ENCODE assay signal across 12 mouse cellular contexts in genomic region chr6:120470666-120471065, GRCm38 (mm10). TPM values are rescaled to one million over a fixed set of nuclear protein-coding genes. Genes with fewer than 3 reads are reported as not detected.
DNase-seq lines count a peak whose midpoint lies in the region; ATAC-seq and TF ChIP-seq lines count a peak whose summit lies in the region.
"Had no signal": no experiment of that assay in that cellular context is flagged by ENCODE, and none has a peak within 500 bp of the region (broad histone marks: within the 10 kb centered on the region; RNA-seq: fewer than 3 reads in every experiment).

No protein-coding gene starts in this region.

- TF ChIP-seq CTCF in embryonic fibroblast, embryonic 13.5 days (IDR thresholded peaks at IDR 0.05; ENCODE audit: borderline replicate concordance, insufficient read depth, low read length): no peak

- H3K4me2 ChIP-seq in liver, embryonic 13.5 days: no peak overlapping the region
- H3K4me2 ChIP-seq: embryonic facial prominence, embryonic 13.5 days; limb, embryonic 13.5 days had no signal

- H3K4me1 ChIP-seq in liver, embryonic 13.5 days (replicated peaks): peaks cover 84% of the 10 kb centered on the region
- peaks cover 14% of the 10 kb centered on the region for H3K4me1 ChIP-seq in embryonic fibroblast, embryonic 13.5 days (ENCODE audit: control insufficient read depth, insufficient read depth, low read length)

- no peak for TF ChIP-seq POLR2A in embryonic fibroblast, embryonic 13.5 days (IDR thresholded peaks at IDR 0.05; ENCODE audit: low read depth, low read length)

- no peaks in the 10 kb centered on the region for H3K9me3 ChIP-seq in liver, embryonic 13.5 days (replicated peaks)
- H3K9me3 ChIP-seq: embryonic facial prominence, embryonic 13.5 days; limb, embryonic 13.5 days had no signal

- ATAC-seq in liver, embryonic 13.5 days (ENCODE audit: low read depth): no peak
- ATAC-seq in CD4-positive, CD25-positive, alpha-beta regulatory T cell, adult 4 months: peak; percentile 32
- ATAC-seq in neutrophil, adult 5-6 weeks (ENCODE audit: extremely low read depth, insufficient number of reproducible peaks, low FRiP score, poor library complexity, severe bottlenecking): peak; percentile 53
- ATAC-seq in erythroblast, adult 5-6 weeks (replicated peaks; ENCODE audit: low FRiP score, poor library complexity, severe bottlenecking): no peak
- ATAC-seq: hindbrain, postnatal 0 days had no signal

- peaks cover 15% of the 10 kb centered on the region for H3K36me3 ChIP-seq in liver, embryonic 13.5 days
- H3K36me3 ChIP-seq: embryonic facial prominence, embryonic 13.5 days; limb, embryonic 13.5 days had no signal

- DNase-seq in liver, embryonic 13.5 days: no peak
- DNase-seq in liver: no peak
- no peak for DNase-seq in cerebellum, adult 8-10 months
- DNase-seq: cerebellum, adult 11-12 months had no signal

- no peak overlapping the region for H3K9ac ChIP-seq in liver, embryonic 13.5 days
- H3K9ac ChIP-seq: embryonic facial prominence, embryonic 13.5 days; limb, embryonic 13.5 days had no signal

- WGBS in liver, embryonic 13.5 days (ENCODE audit: insufficient replicate concordance): 54% methylated on average over 1 of the region's 1 CpGs

- H3K4me3 ChIP-seq in liver, embryonic 13.5 days (replicated peaks): no peak overlapping the region
- no peak overlapping the region for H3K4me3 ChIP-seq in embryonic fibroblast, embryonic 13.5 days (ENCODE audit: insufficient read depth, low read length)
- H3K4me3 ChIP-seq: embryonic facial prominence, embryonic 13.5 days; limb, embryonic 13.5 days had no signal

- H3K27me3 ChIP-seq in liver, embryonic 13.5 days: no peaks in the 10 kb centered on the region
- H3K27me3 ChIP-seq: embryonic facial prominence, embryonic 13.5 days had no signal

- peak overlapping the region; percentile 32; the same call in 1 of the 2 replicates for H3K27ac ChIP-seq in liver, embryonic 13.5 days
- peak overlapping the region; percentile 9; the same call in 1 of the 2 replicates for H3K27ac ChIP-seq in embryonic fibroblast, embryonic 13.5 days (ENCODE audit: insufficient read depth, low read length)
- H3K27ac ChIP-seq: embryonic facial prominence, embryonic 13.5 days; hindbrain, postnatal 0 days; limb, embryonic 13.5 days had no signal

RNA-seq across cellular contexts. Expression of gene Il17ra, which starts 7.6 kb away (rescaled TPM):
- polyA plus RNA-seq in liver, embryonic 13.5 days (2015; fragmentation: Nextera tagmentation; extraction: Ambion mirVana): 9.3 and 10.8 TPM in 2 replicates
- polyA plus RNA-seq in CD4-positive, CD25-positive, alpha-beta regulatory T cell, adult 4 months (2017; shearing (Covaris generic)): 10 to 100 TPM; 18.8 to 20.3 TPM
- 11.7 and 13.3 TPM in 2 replicates for polyA plus RNA-seq in embryonic fibroblast, embryonic 13.5 days (2011; ENCODE audit: insufficient read length, low read depth, missing spikeins)
- 168 and 176 TPM in 2 replicates for total RNA-seq in neutrophil, adult 5-6 weeks (2017)
- total RNA-seq in erythroblast, adult 5-6 weeks (2015; ENCODE audit: low replicate concordance): 9.4 and 13.8 TPM in 2 replicates
- total RNA-seq in erythroblast, adult 5-6 weeks (2017; ENCODE audit: low replicate concordance): 7.8 and 13.9 TPM in 2 replicates

RNA-seq across cellular contexts. Expression of gene Tmem121b, which starts 22.9 kb away (rescaled TPM):
- polyA plus RNA-seq in liver, embryonic 13.5 days (2015; fragmentation: Nextera tagmentation; extraction: Ambion mirVana): not detected in 2 replicates
- under 1 TPM; 0.61 to 0.63 TPM for polyA plus RNA-seq in CD4-positive, CD25-positive, alpha-beta regulatory T cell, adult 4 months (2017; shearing (Covaris generic))
- polyA plus RNA-seq in embryonic fibroblast, embryonic 13.5 days (2011; ENCODE audit: insufficient read length, low read depth, missing spikeins): 0.11 TPM in 1 of 2 replicates, not detected in the other
- not detected in 2 replicates for total RNA-seq in neutrophil, adult 5-6 weeks (2017)
- total RNA-seq in erythroblast, adult 5-6 weeks (2015; ENCODE audit: low replicate concordance): not detected in 2 replicates
- not detected in 2 replicates for total RNA-seq in erythroblast, adult 5-6 weeks (2017; ENCODE audit: low replicate concordance)
- total RNA-seq: gastrocnemius, adult 18-20 months had no signal

Comparison
In these comparisons a context has a peak if more than half of its experiments do, and no peak if none do; other contexts are left out.
1. ATAC-seq: peak in CD4-positive, CD25-positive, alpha-beta regulatory T cell, adult 4 months (single experiment) and neutrophil, adult 5-6 weeks (single experiment); none in liver, embryonic 13.5 days (single experiment) and erythroblast, adult 5-6 weeks (single experiment).